Mouse (Mus musculus): ENCODE data around the gene Snap47. TPM values are rescaled to one million over a fixed set of nuclear protein-coding genes. Genes with fewer than 3 reads are reported as not detected.
"Not testable (repeated sequence)": the region's sequence is repeated elsewhere in the genome, so short reads cannot be mapped to it uniquely, and the experiment has no call there.

The Snap47 gene
- total RNA-seq, 2 experiments from 2014 or later = 18.6 to 30.4 TPM

DNA sequence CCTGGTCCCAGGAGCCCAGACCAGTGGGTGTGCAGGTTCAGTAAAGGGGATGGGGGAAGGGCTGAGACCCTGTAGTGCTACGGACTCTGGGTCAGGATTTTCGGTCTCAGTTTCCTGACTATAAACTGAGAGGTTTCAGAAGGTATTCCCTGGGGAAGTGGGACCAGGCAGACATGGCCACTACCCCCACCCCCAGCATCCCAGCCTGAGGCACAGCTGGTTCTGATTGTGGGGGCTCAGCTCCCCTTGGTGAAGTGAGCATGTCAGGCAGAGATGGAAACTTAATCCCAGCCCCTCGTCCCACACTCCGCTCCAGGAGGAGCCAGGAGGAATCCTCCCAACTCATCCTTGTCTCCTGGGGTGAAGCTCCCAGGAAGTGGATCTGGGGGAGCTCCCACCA lies 63.5 kb downstream of the Snap47 start:
- Histone ChIP-seq H3K27ac (no peak overlapping the region), H3K4me3 (no peak overlapping the region)
- intact Hi-C loops (cut with DNase I) = no loop called here
- no peak for TF ChIP-seq CTCF (IDR thresholded peaks at IDR 0.05)
- peak; percentile 9 for DNase-seq

DNA sequence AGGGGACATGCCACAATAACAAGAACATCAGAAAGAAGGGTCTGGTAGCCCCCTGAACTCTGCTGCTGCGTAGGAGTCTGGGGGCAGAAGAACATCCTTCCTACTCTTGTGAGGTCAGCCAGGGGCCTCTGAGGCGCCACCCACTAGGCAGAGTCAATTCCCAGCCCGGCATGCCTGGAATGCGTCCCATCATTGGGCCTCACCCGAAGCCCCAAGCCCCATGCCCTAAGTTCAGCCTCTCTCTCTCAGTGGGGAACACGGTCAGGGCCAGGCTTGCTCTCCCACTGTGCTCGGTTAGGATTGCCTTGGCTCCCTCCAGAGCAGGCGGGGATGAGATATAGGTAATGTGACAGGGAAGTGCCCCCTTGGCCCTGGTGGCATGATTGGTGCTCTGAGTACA lies 65.9 kb downstream of the Snap47 start:
- Histone ChIP-seq H3K4me3 (no peak overlapping the region), H3K27ac (peak overlapping the region; percentile 35; the same call in 1 of the 2 replicates)
- no peak for TF ChIP-seq CTCF (IDR thresholded peaks at IDR 0.05)
- peak; percentile 43 for DNase-seq
- intact Hi-C loops (cut with DNase I) = no loop called here

- Histone ChIP-seq H3K27ac (peak overlapping the region; percentile 35), H3K4me3 (no peak overlapping the region)
- peak; percentile 75 for DNase-seq
- TF ChIP-seq CTCF (IDR thresholded peaks at IDR 0.05) = no peak
- intact Hi-C loops (cut with DNase I) = no loop called here
Measured at GRCm38 (mm10) chr11:59384441-59384959, 66.5 kb downstream of the Snap47 start.

GRCm38 (mm10) chr11:59379547-59379946 lies 71.4 kb downstream of the Snap47 start:
- Histone ChIP-seq H3K27ac (no peak overlapping the region), H3K4me3 (no peak overlapping the region)
- no peak for TF ChIP-seq CTCF (IDR thresholded peaks at IDR 0.05)
- intact Hi-C loops (cut with DNase I) = no loop called here
- DNase-seq = no peak

GRCm38 (mm10) chr11:59377999-59378398 lies 73.0 kb downstream of the Snap47 start:
- Histone ChIP-seq H3K27ac (peak overlapping the region; percentile 12), H3K4me3 (no peak overlapping the region)
- DNase-seq = peak; percentile 39
- TF ChIP-seq CTCF (IDR thresholded peaks at IDR 0.05) = no peak
- intact Hi-C loops (cut with DNase I) = no loop called here

DNA sequence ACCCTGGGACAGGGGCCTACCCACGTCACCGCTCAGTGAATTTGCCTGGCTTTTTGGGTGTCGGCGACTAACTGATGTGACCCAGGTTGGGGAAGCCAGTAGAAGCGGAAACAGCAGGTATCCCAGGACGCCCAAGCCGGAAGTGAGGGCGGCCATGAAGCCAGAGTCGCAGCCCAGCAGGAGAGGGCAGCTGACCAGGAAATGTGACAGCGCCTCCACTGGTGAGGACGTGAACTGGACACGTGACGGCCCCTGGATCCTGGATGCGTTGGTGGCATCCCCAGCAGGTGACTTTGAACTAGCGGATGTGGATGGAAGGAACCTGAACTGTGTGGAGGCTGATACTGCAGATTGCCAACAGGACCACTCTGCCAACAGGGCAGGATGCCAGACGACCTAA lies 75.5 kb downstream of the Snap47 start, which contains the start of gene Prss38:
Prss38 (minus strand) TSS at position 183 of the 400 bp plus-strand sequence.
- Histone ChIP-seq H3K27ac (no peak within 1 kb of the TSS), H3K4me3 (no peak within 1 kb of the TSS)
- DNase-seq = no peak
- no peak for TF ChIP-seq CTCF (IDR thresholded peaks at IDR 0.05)
- intact Hi-C loops (cut with DNase I) = no loop called here

- TF ChIP-seq CTCF (IDR thresholded peaks at IDR 0.05) = no peak
- no peak overlapping the region for H3K4me3 ChIP-seq
- no peak overlapping the region for H3K27ac ChIP-seq
- intact Hi-C loops (cut with DNase I) = loop anchor here (5.0 kb wide), 1 partner anchor 63 kb away; the partner anchor contains the start of gene Wnt9a
- no peak for DNase-seq
Measured at GRCm38 (mm10) chr11:59369848-59370247, 81.1 kb downstream of the Snap47 start.

GRCm38 (mm10) chr11:59367955-59368354 lies 83.0 kb downstream of the Snap47 start:
- intact Hi-C loops (cut with DNase I) = loop anchor here (5.0 kb wide), 1 partner anchor 61 kb away; the partner anchor contains the start of gene Wnt9a

DNA sequence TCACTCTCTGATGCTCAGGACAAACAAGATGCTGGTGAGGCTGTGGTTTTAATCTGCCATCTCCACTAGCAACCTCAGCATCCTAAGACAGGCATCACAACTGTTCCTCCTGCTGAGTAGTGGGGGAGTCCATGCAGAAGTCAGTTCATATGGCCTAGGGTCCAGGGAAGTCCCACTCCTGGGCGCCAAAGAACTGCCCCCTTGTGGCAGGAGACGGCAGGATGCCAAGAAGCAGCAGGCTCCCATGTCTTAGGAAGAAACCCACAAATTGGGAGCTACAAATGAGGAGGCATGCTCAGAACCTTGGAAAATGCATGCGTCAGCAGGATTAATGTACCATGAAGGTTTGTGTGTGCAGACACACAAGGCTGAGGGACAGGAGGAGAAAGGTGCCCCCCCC lies 84.4 kb downstream of the Snap47 start:
- no peak overlapping the region for H3K4me3 ChIP-seq
- intact Hi-C loops (cut with DNase I) = loop anchor here (5.0 kb wide), 1 partner anchor 59 kb away; the partner anchor contains the start of gene Wnt9a
- peak; percentile 55 for TF ChIP-seq CTCF (IDR thresholded peaks at IDR 0.05)
- peak; percentile 51 for DNase-seq
- no peak overlapping the region for H3K27ac ChIP-seq

More at GRCm38 (mm10) chr11:59367955-59368354, 83.0 kb downstream of the Snap47 start:
- not testable (repeated sequence) for DNase-seq, H3K4me3 ChIP-seq, H3K27ac ChIP-seq

- no peak for TF ChIP-seq CTCF (IDR thresholded peaks at IDR 0.05)
- H3K27ac ChIP-seq = no peak overlapping the region
- no peak overlapping the region for H3K4me3 ChIP-seq
- intact Hi-C loops (cut with DNase I) = loop anchor here (5.0 kb wide), 1 partner anchor 59 kb away; the partner anchor contains the start of gene Wnt9a
- no peak for DNase-seq
Measured at GRCm38 (mm10) chr11:59366031-59366430, 85.0 kb downstream of the Snap47 start.

- H3K4me3 ChIP-seq = no peak overlapping the region
- intact Hi-C loops (cut with DNase I) = no loop called here
- no peak for TF ChIP-seq CTCF (IDR thresholded peaks at IDR 0.05)
- DNase-seq = no peak
- peak overlapping the region; percentile 25 for H3K27ac ChIP-seq
Measured at GRCm38 (mm10) chr11:59364417-59364816, 86.6 kb downstream of the Snap47 start.

DNA sequence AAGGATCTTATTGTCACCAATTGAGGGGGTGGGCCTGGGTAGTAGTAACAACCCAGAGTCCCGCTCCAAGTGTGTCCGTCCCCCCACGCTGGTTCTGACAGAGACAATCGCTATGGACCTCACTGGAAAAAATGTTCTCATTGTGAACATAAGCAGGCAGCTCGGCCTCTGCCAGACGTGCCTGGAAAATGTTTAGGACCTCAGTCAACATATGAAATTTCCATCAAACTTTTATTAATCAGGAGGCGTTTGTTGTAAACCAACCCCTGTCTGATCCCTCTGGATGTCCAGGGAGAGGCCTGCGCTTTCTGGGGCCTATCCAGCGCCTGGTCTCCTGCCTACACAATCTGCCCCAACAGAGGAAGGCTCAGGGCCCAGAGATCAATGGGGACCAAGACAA lies 87.0 kb downstream of the Snap47 start:
- intact Hi-C loops (cut with DNase I) = no loop called here
- H3K4me3 ChIP-seq = no peak overlapping the region
- TF ChIP-seq CTCF (IDR thresholded peaks at IDR 0.05) = no peak
- DNase-seq = no peak
- peak overlapping the region; percentile 25 for H3K27ac ChIP-seq

GRCm38 (mm10) chr11:59361291-59361690 lies 89.7 kb downstream of the Snap47 start:
- intact Hi-C loops (cut with DNase I) = no loop called here
- H3K27ac ChIP-seq = no peak overlapping the region
- no peak for DNase-seq
- no peak overlapping the region for H3K4me3 ChIP-seq
- no peak for TF ChIP-seq CTCF (IDR thresholded peaks at IDR 0.05)

Other genes with a start within 250 kb of the Snap47 start
- gene Mrpl55, start 248.7 kb downstream of the Snap47 start, total RNA-seq (2021) = 10 to 100 TPM; 49.7 to 71.0 TPM
- gene 2310033P09Rik, start 242.9 kb downstream of the Snap47 start, total RNA-seq (2021) = 1 to 10 TPM; 2.6 to 3.0 TPM
- 100 to 1,000 TPM; 226 to 229 TPM for gene Arf1, start 222.9 kb downstream of the Snap47 start, total RNA-seq (2021)
- gene Wnt3a, start 160.4 kb downstream of the Snap47 start, total RNA-seq (2021) = not detected
- gene Wnt9a, start 144.3 kb downstream of the Snap47 start, total RNA-seq (2021) = 1 to 10 TPM; 7.8 to 9.7 TPM
- not detected for gene Prss38, start 75.5 kb downstream of the Snap47 start, total RNA-seq (2021)
- gene Jmjd4, start 1.1 kb downstream of the Snap47 start, total RNA-seq (2021) = 10 to 100 TPM in 1 of 2 experiments, 1 to 10 TPM in 1; 7.2 to 10.2 TPM
- gene Zfp867, start 21.3 kb upstream of the Snap47 start, total RNA-seq (2021) = 1 to 10 TPM; 2.2 to 2.3 TPM
- gene Zkscan17, start 75.6 kb upstream of the Snap47 start, total RNA-seq (2021) = 10 to 100 TPM; 13.7 to 19.3 TPM
- under 1 TPM; 0.14 to 0.15 TPM for gene Nlrp3, start 90.4 kb upstream of the Snap47 start, total RNA-seq (2021)
- gene Olfr222, start 125.0 kb upstream of the Snap47 start, total RNA-seq (2021) = not detected
- not detected for gene Olfr223, start 142.1 kb upstream of the Snap47 start, total RNA-seq (2021)
- 10 to 100 TPM; 75.6 to 87.2 TPM for gene Mprip, start 210.1 kb upstream of the Snap47 start, total RNA-seq (2021)

Data from gastrocnemius, adult 2 months (tissue).